Mouse (Mus musculus): ENCODE data around the gene Vsig10.

DNA sequence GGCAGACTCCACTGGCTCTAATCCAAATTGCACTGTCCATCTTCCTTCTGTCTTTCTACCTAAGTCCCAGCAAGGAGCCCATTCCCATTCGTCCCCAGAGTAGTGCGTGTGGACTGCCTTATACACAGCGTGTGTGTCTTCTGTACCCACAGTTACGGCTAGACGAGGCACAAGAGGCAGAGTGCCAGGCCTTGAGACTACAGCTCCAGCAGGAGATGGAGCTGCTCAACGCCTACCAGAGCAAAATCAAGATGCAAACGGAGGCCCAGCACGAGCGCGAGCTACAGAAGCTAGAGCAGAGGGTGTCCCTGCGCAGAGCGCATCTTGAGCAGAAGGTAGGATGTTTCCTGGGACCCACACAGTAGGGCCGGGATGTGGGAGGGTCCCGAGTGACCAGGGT is 46.9 kb upstream of the Vsig10 start:
- no peak for TF ChIP-seq POLR2A (IDR thresholded peaks at IDR 0.05; ENCODE audit: borderline replicate concordance, low read depth, low read length)
- TF ChIP-seq CTCF (IDR thresholded peaks at IDR 0.05; ENCODE audit: low read depth, low read length): no peak

Data from bone marrow macrophage, adult 2 months (primary cell).